Mouse (Mus musculus) heart, adult 2 months (tissue): ENCODE results near the gene Oprd1. TPM values are rescaled to one million over a fixed set of nuclear protein-coding genes. Genes with fewer than 3 reads are reported as not detected.

Source experiments
- DNase-seq, 2 experiments: peaks; one replicate each; pipeline ENCODE4 v3.0.0; 2021
- H3K27ac ChIP-seq: fragments of 200-600 bp; 2 replicates; pipeline ENCODE4 v1.8.1; 2022
- H3K27me3 ChIP-seq: fragments of 200-500 bp; 2 replicates; pipeline ENCODE4 v1.6.1; 2012; ENCODE audit warnings: mild to moderate bottlenecking, low read length, inconsistent platforms, mixed read lengths; ENCODE audit not compliant: control insufficient read depth, insufficient read depth
- H3K36me3 ChIP-seq: fragments of 200-500 bp; 2 replicates; pipeline ENCODE4 v1.6.1; 2012; ENCODE audit warnings: low read length, inconsistent platforms; ENCODE audit not compliant: control insufficient read depth, insufficient read depth
- H3K4me1 ChIP-seq: fragments of 200-500 bp; 2 replicates; pipeline ENCODE4 v1.6.1; 2011; ENCODE audit warnings: low read length; ENCODE audit not compliant: control insufficient read depth, insufficient read depth
- H3K4me3 ChIP-seq: fragments of 200-600 bp; 2 replicates; pipeline ENCODE4 v1.8.1; 2022
- H3K79me2 ChIP-seq: fragments of 200-500 bp; replicated peaks from 2 replicates; pipeline ENCODE4 v1.6.1; 2012; ENCODE audit warnings: mild to moderate bottlenecking, inconsistent platforms, low read length, moderate library complexity, mixed read lengths; ENCODE audit not compliant: control insufficient read depth, insufficient read depth
- H3K9ac ChIP-seq: fragments of 200-500 bp; 2 replicates; pipeline ENCODE4 v1.6.1; 2012; ENCODE audit warnings: low read depth, mild to moderate bottlenecking, control low read depth, inconsistent platforms, low read length, mixed read lengths
- CTCF ChIP-seq: fragments of 200-600 bp; IDR thresholded peaks from 2 replicates; pipeline ENCODE4 v1.8.1; 2022; ENCODE audit warnings: antibody characterized with exemption, mild to moderate bottlenecking, moderate library complexity
- EP300 ChIP-seq: fragments of 200-500 bp; IDR thresholded peaks from 2 replicates; pipeline ENCODE4 v1.6.1; 2011; ENCODE audit warnings: low read depth, low read length, control low read depth; ENCODE audit not compliant: insufficient read depth
- POLR2A ChIP-seq: fragments of 200-500 bp; IDR thresholded peaks from 2 replicates; pipeline ENCODE4 v1.6.1; 2011; ENCODE audit warnings: mild to moderate bottlenecking, low read depth, low read length, control low read depth; ENCODE audit not compliant: insufficient read depth
- WGBS: fragments of 180-500 bp; shearing (Covaris S2); methylation state at CpG from one replicate; pipeline ENCODE4 v1.1.7; 2018; 5-methylcytosine and 5-hydroxymethylcytosine counted together
- intact Hi-C: fragments of 180-260 bp; cut with DNase I; formaldehyde crosslinking; loops from one replicate; pipeline ENCODE4 v1.15.1; 2025
- polyA plus RNA-seq: library from polyadenylated mRNA; depleted of rRNA; stranded (reverse); fragments of >200 nt; gene quantifications from 2 replicates; pipeline ENCODE4 v1.2.3, GENCODE M21; 2012
- total RNA-seq, 2 experiments: library from RNA; stranded (reverse); gene quantifications; 2 replicates each; pipeline ENCODE4 v1.2.3; 2021

Oprd1 gene
- total and polyA plus RNA-seq, 3 experiments: 0.20 to 0.43 (median 0.21) TPM

GRCm38 (mm10) chr4:132146201-132146600 is 1.9 kb upstream of the Oprd1 start:
- Histone ChIP-seq H3K27ac (no peak overlapping the region), H3K36me3 (no peaks in the 10 kb centered on the region), H3K4me1 (no peaks in the 10 kb centered on the region), H3K9ac (no peak overlapping the region), H3K27me3 (peaks cover 5% of the 10 kb centered on the region), H3K4me3 (no peak overlapping the region), H3K79me2 (no peaks in the 10 kb centered on the region)
- TF ChIP-seq EP300: no peak
- peak; percentile 36 for TF ChIP-seq CTCF
- DNase-seq: no peak
- WGBS: 79% methylated on average over 5 of the region's 5 CpGs
- intact Hi-C loops: no loop called here

GRCm38 (mm10) chr4:132145092-132145491 is 806 bp upstream of the Oprd1 start:
- intact Hi-C loops: no loop called here
- no peak overlapping the region for H3K9ac ChIP-seq
- no peak for DNase-seq
- no peak for TF ChIP-seq EP300
- TF ChIP-seq CTCF: no peak
- no peak for TF ChIP-seq POLR2A
- H3K27ac ChIP-seq: no peak overlapping the region
- H3K79me2 ChIP-seq: no peaks in the 10 kb centered on the region
- WGBS: 27% methylated on average over 10 of the region's 10 CpGs
- H3K27me3 ChIP-seq: peaks cover 5% of the 10 kb centered on the region
- H3K4me3 ChIP-seq: no peak overlapping the region
- no peaks in the 10 kb centered on the region for H3K4me1 ChIP-seq
- no peaks in the 10 kb centered on the region for H3K36me3 ChIP-seq

- peak; percentile 31 for TF ChIP-seq CTCF
- no peak for TF ChIP-seq POLR2A
- TF ChIP-seq EP300: no peak
Measured at GRCm38 (mm10) chr4:132138640-132139039, 5.6 kb downstream of the Oprd1 start.

GRCm38 (mm10) chr4:132137013-132137412 is 7.3 kb downstream of the Oprd1 start:
- no peak for TF ChIP-seq CTCF
- no peak for TF ChIP-seq POLR2A
- no peak for TF ChIP-seq EP300
- H3K4me1 ChIP-seq: no peaks in the 10 kb centered on the region
- no peaks in the 10 kb centered on the region for H3K27me3 ChIP-seq
- H3K79me2 ChIP-seq: no peaks in the 10 kb centered on the region
- intact Hi-C loops: no loop called here
- H3K4me3 ChIP-seq: no peak overlapping the region
- no peaks in the 10 kb centered on the region for H3K36me3 ChIP-seq
- no peak for DNase-seq
- H3K9ac ChIP-seq: no peak overlapping the region
- no peak overlapping the region for H3K27ac ChIP-seq
- WGBS: 63% methylated on average over 7 of the region's 7 CpGs

More at GRCm38 (mm10) chr4:132138640-132139039, 5.6 kb downstream of the Oprd1 start:
- WGBS: 84% methylated on average over 2 of the region's 2 CpGs
- Histone ChIP-seq H3K27me3 (no peaks in the 10 kb centered on the region), H3K4me1 (no peaks in the 10 kb centered on the region), H3K9ac (no peak overlapping the region), H3K79me2 (no peaks in the 10 kb centered on the region), H3K4me3 (no peak overlapping the region), H3K27ac (no peak overlapping the region), H3K36me3 (no peaks in the 10 kb centered on the region)
- intact Hi-C loops: no loop called here
- DNase-seq: no peak

DNA sequence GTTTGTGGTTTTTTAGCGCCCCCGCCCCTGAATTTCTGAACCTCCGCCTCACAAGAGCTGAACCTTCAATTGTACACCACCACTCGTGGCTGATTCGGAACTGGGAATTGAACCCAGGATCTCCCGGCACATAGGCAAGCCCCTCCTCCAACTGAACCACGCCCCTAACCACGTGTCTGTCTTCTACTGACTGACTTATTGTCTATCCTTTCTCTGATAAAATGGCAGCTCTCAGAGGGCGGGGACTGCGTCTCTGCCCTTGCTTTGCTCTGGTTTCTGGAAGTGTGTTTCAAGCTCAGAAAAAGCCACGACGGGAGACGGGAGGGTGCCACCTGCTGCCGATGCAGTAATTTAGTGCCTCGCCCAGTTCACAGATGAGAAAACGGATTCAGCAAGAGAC is 10.4 kb downstream of the Oprd1 start:
- no peak overlapping the region for H3K9ac ChIP-seq
- intact Hi-C loops: loop anchor here (2.0 kb wide), 1 partner anchor 25 kb away; no protein-coding TSS in a partner anchor
- H3K36me3 ChIP-seq: no peaks in the 10 kb centered on the region
- H3K27me3 ChIP-seq: no peaks in the 10 kb centered on the region
- DNase-seq: no peak
- H3K4me3 ChIP-seq: no peak overlapping the region
- H3K79me2 ChIP-seq: no peaks in the 10 kb centered on the region
- WGBS: 76% methylated on average over 16 of the region's 16 CpGs
- TF ChIP-seq EP300 (no peak), CTCF (no peak), POLR2A (no peak)
- H3K27ac ChIP-seq: no peak overlapping the region
- peaks cover 2% of the 10 kb centered on the region; the same call in 1 of the 2 replicates for H3K4me1 ChIP-seq

GRCm38 (mm10) chr4:132133381-132133780 is 10.9 kb downstream of the Oprd1 start:
- TF ChIP-seq CTCF (no peak), EP300 (no peak)
- Histone ChIP-seq H3K27ac (no peak overlapping the region), H3K79me2 (no peaks in the 10 kb centered on the region), H3K4me1 (peaks cover 2% of the 10 kb centered on the region; the same call in 1 of the 2 replicates), H3K27me3 (no peaks in the 10 kb centered on the region), H3K4me3 (no peak overlapping the region), H3K36me3 (no peaks in the 10 kb centered on the region), H3K9ac (no peak overlapping the region)
- WGBS: 52% methylated on average over 5 of the region's 5 CpGs
- DNase-seq: no peak
- intact Hi-C loops: loop anchor here (2.0 kb wide), 1 partner anchor 25 kb away; no protein-coding TSS in a partner anchor
